Mouse (Mus musculus) thymus, adult 2 months (tissue): ENCODE data around the gene Esam. TPM values are rescaled to one million over a fixed set of nuclear protein-coding genes. Genes with fewer than 3 reads are reported as not detected.

Experiments
- DNase-seq: peaks from one replicate; pipeline ENCODE4 v3.0.0; 2021
- H3K27ac ChIP-seq: fragments of 200-500 bp; 2 replicates; pipeline ENCODE4 v1.5.1; 2012; ENCODE audit warnings: low read length, control low read depth; ENCODE audit not compliant: control insufficient read depth, insufficient read depth
- H3K27me3 ChIP-seq: fragments of 200-500 bp; 2 replicates; pipeline ENCODE4 v1.6.1; 2012; ENCODE audit warnings: mild to moderate bottlenecking, low read length, moderate library complexity, mixed read lengths; ENCODE audit not compliant: control insufficient read depth, insufficient read depth
- H3K36me3 ChIP-seq: fragments of 200-500 bp; 2 replicates; pipeline ENCODE4 v1.6.1; 2012; ENCODE audit warnings: mild to moderate bottlenecking, low read length, moderate library complexity; ENCODE audit not compliant: control insufficient read depth, insufficient read depth
- H3K4me1 ChIP-seq: fragments of 200-500 bp; replicated peaks from 2 replicates; pipeline ENCODE4 v1.6.1; 2012; ENCODE audit warnings: low read length; ENCODE audit not compliant: control insufficient read depth, insufficient read depth
- H3K4me3 ChIP-seq: fragments of 200-500 bp; 2 replicates; pipeline ENCODE4 v1.5.1; 2012; ENCODE audit warnings: mild to moderate bottlenecking, low read length, control low read depth, moderate library complexity; ENCODE audit not compliant: control insufficient read depth, insufficient read depth
- CTCF ChIP-seq: fragments of 200-500 bp; IDR thresholded peaks from 2 replicates; pipeline ENCODE4 v1.5.1; 2012; ENCODE audit warnings: mild to moderate bottlenecking, control low read depth, low read length, moderate library complexity, borderline replicate concordance; ENCODE audit not compliant: control insufficient read depth, poor library complexity, insufficient read depth; ENCODE audit errors: extremely low read depth
- POLR2A ChIP-seq: fragments of 200-500 bp; IDR thresholded peaks from 2 replicates; pipeline ENCODE4 v1.6.1; 2012; ENCODE audit warnings: mild to moderate bottlenecking, low read length, control low read depth, moderate library complexity; ENCODE audit not compliant: control insufficient read depth, poor library complexity, insufficient read depth; ENCODE audit errors: extremely low read depth
- WGBS: fragments of 180-500 bp; shearing (Covaris S2); methylation state at CpG from one replicate; pipeline ENCODE4 v1.1.7; 2018; 5-methylcytosine and 5-hydroxymethylcytosine counted together
- polyA plus RNA-seq: library from polyadenylated mRNA; depleted of rRNA; stranded (reverse); fragments of >200 nt; gene quantifications from 2 replicates; pipeline ENCODE4 v1.2.3, GENCODE M21; 2012

The Esam gene
- polyA plus RNA-seq, 1 experiment = 14.1 TPM

GRCm38 (mm10) chr9:37554279-37554678 lies 26.4 kb downstream of the Esam start:
- TF ChIP-seq CTCF (no peak), POLR2A (no peak)
- H3K4me3 ChIP-seq = no peak overlapping the region
- 8% methylated on average over 1 of the region's 1 CpGs for WGBS

GRCm38 (mm10) chr9:37554838-37555748 lies 27.2 kb downstream of the Esam start, which contains the start of gene Siae:
Gene Siae (plus strand): TSS chr9:37555698.
- Histone ChIP-seq H3K4me3 (no peak within 1 kb of the TSS), H3K4me1 (peaks cover 31% of the 10 kb centered on the region), H3K36me3 (no peaks in the 10 kb centered on the region), H3K27me3 (no peaks in the 10 kb centered on the region), H3K27ac (no peak within 1 kb of the TSS)
- no peak for TF ChIP-seq POLR2A
- no peak for TF ChIP-seq CTCF
- DNase-seq = no peak
- WGBS = 24% methylated on average over 7 of the region's 7 CpGs

More at GRCm38 (mm10) chr9:37554279-37554678, 26.4 kb downstream of the Esam start:
- H3K36me3 ChIP-seq = no peaks in the 10 kb centered on the region
- DNase-seq = no peak
- peaks cover 31% of the 10 kb centered on the region for H3K4me1 ChIP-seq
- no peaks in the 10 kb centered on the region for H3K27me3 ChIP-seq
- no peak overlapping the region for H3K27ac ChIP-seq

DNA sequence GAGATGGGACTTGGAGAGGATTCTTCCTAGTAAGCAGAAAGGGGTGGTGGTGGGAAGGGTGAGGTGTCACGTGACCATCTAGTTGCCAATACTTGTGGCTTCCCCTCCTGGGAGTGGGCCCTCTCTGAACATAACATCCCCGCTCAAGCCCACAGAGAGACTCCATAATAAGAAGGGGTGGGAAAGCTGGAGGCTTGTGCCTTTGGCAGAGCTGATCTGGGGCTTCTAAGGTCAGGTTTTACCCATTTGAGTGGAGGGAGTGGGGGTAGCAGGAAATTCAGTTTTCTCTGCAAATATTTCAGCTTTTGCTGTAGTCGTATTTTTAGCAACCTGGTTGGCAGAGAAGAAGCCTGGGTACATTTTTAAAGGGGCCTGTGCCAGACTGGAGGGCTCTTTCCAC lies 28.5 kb downstream of the Esam start:
- H3K4me3 ChIP-seq = no peak overlapping the region
- H3K27ac ChIP-seq = no peak overlapping the region
- TF ChIP-seq CTCF (no peak), POLR2A (no peak)
- H3K4me1 ChIP-seq = peaks cover 31% of the 10 kb centered on the region
- H3K27me3 ChIP-seq = no peaks in the 10 kb centered on the region
- no peak for DNase-seq
- 52% methylated on average over 3 of the region's 3 CpGs for WGBS
- H3K36me3 ChIP-seq = no peaks in the 10 kb centered on the region

GRCm38 (mm10) chr9:37560617-37561016 lies 32.7 kb downstream of the Esam start:
- Histone ChIP-seq H3K27me3 (no peaks in the 10 kb centered on the region), H3K4me3 (no peak overlapping the region), H3K36me3 (no peaks in the 10 kb centered on the region), H3K27ac (no peak overlapping the region), H3K4me1 (peaks cover 1% of the 10 kb centered on the region; the same call in 1 of the 2 replicates)
- WGBS = 95% methylated on average over 2 of the region's 2 CpGs
- TF ChIP-seq POLR2A = no peak
- no peak for TF ChIP-seq CTCF
- no peak for DNase-seq

- TF ChIP-seq CTCF (no peak), POLR2A (no peak)
- 75% methylated on average over 1 of the region's 1 CpGs for WGBS
- Histone ChIP-seq H3K27me3 (0 out of 2 replicates have a peak, but pooled peaks cover 3% of the 10 kb centered on the region), H3K36me3 (no peaks in the 10 kb centered on the region), H3K4me1 (peaks cover 12% of the 10 kb centered on the region), H3K4me3 (no peak overlapping the region), H3K27ac (no peak overlapping the region)
- no peak for DNase-seq
Observed at GRCm38 (mm10) chr9:37563805-37564204, 35.9 kb downstream of the Esam start.

DNA sequence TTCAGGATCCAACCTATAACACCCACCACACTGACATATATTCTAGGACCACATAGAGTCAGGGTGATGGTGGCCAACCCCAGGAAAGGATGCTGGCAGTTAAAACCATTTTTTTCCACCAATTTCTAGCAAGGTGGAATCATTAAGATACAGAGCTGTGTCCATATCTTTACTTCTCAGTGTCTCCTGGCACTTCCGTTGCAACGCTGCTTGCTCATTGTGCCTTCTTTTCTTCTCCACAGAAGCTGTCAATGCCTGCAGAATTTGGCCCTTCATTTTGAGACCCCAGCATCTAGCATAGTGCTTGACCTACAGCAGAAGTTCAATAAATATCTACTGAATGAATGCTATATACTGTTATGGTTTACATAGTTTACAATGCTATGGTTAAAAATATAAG lies 39.1 kb downstream of the Esam start:
- Histone ChIP-seq H3K27ac (no peak overlapping the region), H3K4me3 (no peak overlapping the region), H3K27me3 (0 out of 2 replicates have a peak, but pooled peaks cover 3% of the 10 kb centered on the region), H3K4me1 (peaks cover 12% of the 10 kb centered on the region), H3K36me3 (no peaks in the 10 kb centered on the region)
- DNase-seq = no peak
- TF ChIP-seq CTCF (no peak), POLR2A (no peak)
- WGBS = 94% methylated on average over 2 of the region's 2 CpGs
